Mouse (Mus musculus) erythroblast, embryonic 14.5 days (primary cell): ENCODE measurements at regions not wholly inside any gene's neighbourhood (a gene's known extent, or its start where the extent isn't known, plus 50 kb on each side); places are given as distances from the start of the nearest gene placed in this dataset.

Source experiments
- H3K27me3 ChIP-seq: 2 replicates; pipeline ENCODE4 v1.6.1; 2012; ENCODE audit warnings: inconsistent platforms; ENCODE audit not compliant: control insufficient read depth
- H3K36me3 ChIP-seq: 2 replicates; pipeline ENCODE4 v1.6.1; 2012; ENCODE audit warnings: mild to moderate bottlenecking, inconsistent platforms; ENCODE audit not compliant: control insufficient read depth
- H3K4me1 ChIP-seq: 2 replicates; pipeline ENCODE4 v1.6.1; 2012; ENCODE audit warnings: inconsistent platforms; ENCODE audit not compliant: control insufficient read depth
- H3K4me3 ChIP-seq: replicated peaks from 2 replicates; pipeline ENCODE3; 2012; ENCODE audit warnings: moderate library complexity, mild to moderate bottlenecking, inconsistent platforms
- H3K9me3 ChIP-seq: 2 replicates; pipeline ENCODE4 v1.6.1; 2012; ENCODE audit warnings: low read length, inconsistent platforms, mixed read lengths; ENCODE audit not compliant: control insufficient read depth
- GATA1 ChIP-seq: IDR thresholded peaks from 2 replicates; pipeline ENCODE4 v1.6.1; 2012; ENCODE audit warnings: low read length, inconsistent platforms, mixed read lengths
- TAL1 ChIP-seq: IDR thresholded peaks from 3 replicates; pipeline ENCODE4 v1.6.1; 2012; ENCODE audit warnings: low read length, inconsistent platforms, mixed read lengths

DNA sequence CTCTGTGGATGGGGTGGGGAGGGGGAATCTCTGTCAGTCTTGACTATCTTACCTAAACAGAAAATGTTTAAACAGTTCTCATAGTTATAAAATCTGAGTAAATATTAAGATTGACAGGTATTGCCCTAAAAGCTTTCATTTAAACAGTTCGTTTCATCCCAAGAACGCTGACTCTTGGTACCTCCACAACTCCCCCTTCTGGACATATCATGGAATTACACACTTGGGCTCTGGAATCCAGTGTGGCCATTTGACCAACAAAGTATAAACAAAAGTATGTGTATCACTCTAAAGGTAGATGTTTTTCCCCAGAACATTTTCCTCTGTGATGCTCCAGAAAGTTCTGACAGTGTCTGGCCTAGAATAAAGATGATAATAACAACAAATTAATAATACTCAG lies 63.5 kb upstream of the Sox9 start:
- TF ChIP-seq GATA1 (no peak), TAL1 (no peak)
- Histone ChIP-seq H3K4me1 (no peaks in the 10 kb centered on the region), H3K36me3 (no peaks in the 10 kb centered on the region), H3K9me3 (peaks cover 35% of the 10 kb centered on the region), H3K4me3 (no peak overlapping the region), H3K27me3 (no peaks in the 10 kb centered on the region)

DNA sequence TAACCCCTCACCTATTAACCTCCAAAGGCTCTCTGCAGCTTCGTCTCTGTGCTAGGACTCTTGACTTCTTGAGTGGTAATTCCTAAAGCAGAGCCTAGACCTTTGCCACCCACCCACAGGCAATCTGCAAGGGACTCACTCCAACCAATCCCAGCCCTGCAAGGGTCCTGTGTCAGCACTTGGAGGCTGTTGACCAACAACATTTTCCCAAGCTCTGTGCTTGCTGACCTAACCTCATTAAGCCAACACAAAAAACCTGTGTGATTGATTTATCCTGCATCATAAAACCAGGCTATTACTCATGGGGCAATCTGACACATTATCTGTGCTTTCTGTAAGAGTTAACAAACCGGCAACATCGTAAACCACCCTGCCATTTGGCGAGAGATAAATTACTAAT lies 61.4 kb upstream of the Sox9 start:
- Histone ChIP-seq H3K4me3 (no peak overlapping the region), H3K4me1 (no peaks in the 10 kb centered on the region), H3K27me3 (no peaks in the 10 kb centered on the region), H3K9me3 (peaks cover 37% of the 10 kb centered on the region), H3K36me3 (no peaks in the 10 kb centered on the region)
- TF ChIP-seq TAL1 (no peak), GATA1 (no peak)

DNA sequence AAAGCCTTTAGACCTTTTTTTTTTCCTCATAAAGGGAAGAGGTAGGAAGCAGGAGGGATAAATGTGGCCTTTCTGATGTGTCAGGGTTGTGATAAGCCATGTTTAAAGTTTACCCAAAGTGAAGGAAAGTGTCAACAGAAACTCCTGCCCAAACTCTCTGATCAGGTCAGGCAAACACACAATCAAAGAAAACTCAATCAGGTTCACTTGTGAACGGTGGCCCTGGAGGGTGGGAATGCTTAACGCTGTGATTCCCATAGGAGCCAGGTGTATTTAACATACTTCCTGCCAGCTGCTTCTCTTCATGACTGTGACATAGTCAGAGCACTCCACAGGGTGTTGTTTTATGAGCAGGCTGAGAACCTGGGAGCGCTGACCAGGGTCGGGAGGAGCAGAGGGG lies 59.1 kb upstream of the Sox9 start:
- TF ChIP-seq TAL1 (no peak), GATA1 (no peak)
- Histone ChIP-seq H3K4me3 (no peak overlapping the region), H3K4me1 (no peaks in the 10 kb centered on the region), H3K36me3 (no peaks in the 10 kb centered on the region), H3K9me3 (peaks cover 31% of the 10 kb centered on the region), H3K27me3 (no peaks in the 10 kb centered on the region)

DNA sequence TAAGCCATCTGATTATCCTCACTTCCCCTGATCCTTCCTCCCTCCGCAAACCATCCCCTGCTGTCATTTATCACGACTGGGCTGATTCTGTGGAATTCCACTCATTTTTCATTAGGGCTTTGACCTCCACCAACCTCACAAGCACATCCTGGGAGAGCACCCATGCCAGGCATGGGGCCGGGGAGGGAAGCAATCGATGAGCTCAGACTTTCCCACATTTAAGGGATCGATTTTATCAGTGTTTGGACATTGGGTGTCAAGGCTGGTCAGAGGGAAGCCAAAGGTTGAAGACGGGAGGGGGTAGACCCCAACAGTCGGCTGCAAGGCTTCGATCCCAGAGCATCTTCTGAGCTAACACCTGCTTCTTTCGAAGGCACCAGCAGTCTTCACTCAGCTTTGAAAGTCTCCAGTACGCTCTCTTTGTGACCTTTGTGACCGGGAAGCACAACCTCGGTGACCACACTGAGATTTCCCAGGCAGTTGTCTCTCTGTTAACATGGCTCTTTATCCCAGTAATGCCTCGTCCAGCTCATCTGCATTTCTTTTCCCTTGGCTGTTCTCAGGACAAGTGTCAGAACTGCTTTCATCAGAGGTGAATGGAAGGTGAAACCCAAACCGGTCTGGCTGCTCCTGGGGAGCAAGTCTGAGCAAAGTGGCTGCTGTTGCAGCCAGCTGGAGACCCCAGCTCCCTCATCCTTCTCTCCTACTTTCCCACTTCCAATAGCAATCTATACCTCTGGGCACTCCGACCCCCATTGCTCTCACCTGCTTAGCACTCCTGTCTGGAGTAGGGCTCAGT lies 53.7 kb upstream of the Sox9 start:
- Histone ChIP-seq H3K36me3 (no peaks in the 10 kb centered on the region), H3K4me3 (no peak overlapping the region), H3K9me3 (peaks cover 47% of the 10 kb centered on the region), H3K4me1 (no peaks in the 10 kb centered on the region), H3K27me3 (no peaks in the 10 kb centered on the region)
- TF ChIP-seq TAL1 (no peak), GATA1 (no peak)
